Mouse (Mus musculus) c-Kit-positive CD71-positive TER-119-negative erythroid progenitor cells, embryonic 14.5 days (primary cell): ENCODE measurements at regions not wholly inside any gene's neighbourhood (a gene's known extent, or its start where the extent isn't known, plus 50 kb on each side); places are given as distances from the start of the nearest gene placed in this dataset.

Experiments used
- DNase-seq: peaks from one replicate; pipeline ENCODE4 v3.0.0-alpha.2; 2013; ENCODE audit warnings: low read depth

GRCm38 (mm10) chr13:73159865-73160264, 100.4 kb upstream of the Irx4 start:
- no peak for DNase-seq

GRCm38 (mm10) chr13:73160289-73160688, 100.0 kb upstream of the Irx4 start:
- DNase-seq: peak; percentile 8

GRCm38 (mm10) chr13:73170301-73170700, 90.0 kb upstream of the Irx4 start:
- no peak for DNase-seq

- DNase-seq: no peak
These were observed 52.3 kb upstream of the Irx4 start for GRCm38 (mm10) chr13:73207931-73208448.
